Mouse (Mus musculus) liver, embryonic 15.5 days (tissue): ENCODE data around the gene Rufy1. TPM values are rescaled to one million over a fixed set of nuclear protein-coding genes. Genes with fewer than 3 reads are reported as not detected.

Experiments used
- ATAC-seq: fragments of 200-750 bp; cut with Nextera tagmentation; 2 replicates; pipeline ENCODE4 v1.8.0; 2017; ENCODE audit warnings: moderate number of reproducible peaks, mild to moderate bottlenecking, moderate library complexity; ENCODE audit not compliant: insufficient read depth
- H3K27ac ChIP-seq: fragments of 300-500 bp; sonication (generic); replicated peaks from 2 replicates; pipeline ENCODE4 v1.5.1; 2015; ENCODE audit warnings: mild to moderate bottlenecking, inconsistent platforms
- H3K27me3 ChIP-seq: fragments of 300-500 bp; sonication (generic); 2 replicates; pipeline ENCODE4 v1.6.1; 2015; ENCODE audit warnings: mild to moderate bottlenecking, inconsistent platforms
- H3K36me3 ChIP-seq: fragments of 300-500 bp; sonication (generic); replicated peaks from 2 replicates; pipeline ENCODE4 v1.6.1; 2015; ENCODE audit warnings: moderate library complexity, mild to moderate bottlenecking, inconsistent platforms
- H3K4me1 ChIP-seq: fragments of 300-500 bp; sonication (generic); replicated peaks from 2 replicates; pipeline ENCODE4 v1.6.1; 2015; ENCODE audit warnings: inconsistent platforms
- H3K4me2 ChIP-seq: fragments of 300-500 bp; sonication (generic); 2 replicates; pipeline ENCODE4 v1.6.1; 2015; ENCODE audit warnings: moderate library complexity, mild to moderate bottlenecking, inconsistent platforms
- H3K4me3 ChIP-seq: fragments of 300-500 bp; sonication (generic); replicated peaks from 2 replicates; pipeline ENCODE4 v1.5.1; 2015; ENCODE audit warnings: mild to moderate bottlenecking, inconsistent platforms
- H3K9ac ChIP-seq: fragments of 300-500 bp; sonication (generic); 2 replicates; pipeline ENCODE4 v1.6.1; 2015; ENCODE audit warnings: moderate library complexity, mild to moderate bottlenecking, inconsistent platforms
- H3K9me3 ChIP-seq: fragments of 300-500 bp; sonication (generic); replicated peaks from 2 replicates; pipeline ENCODE4 v1.6.1; 2016; ENCODE audit warnings: inconsistent platforms
- WGBS: fragments of 180-500 bp; shearing (Covaris S2); methylation state at CpG from one replicate; pipeline ENCODE4 v1.1.7; 2015; ENCODE audit warnings: mixed read lengths; ENCODE audit not compliant: insufficient replicate concordance; 5-methylcytosine and 5-hydroxymethylcytosine counted together
- polyA plus RNA-seq: library from polyadenylated mRNA; unstranded; fragments of >200 nt; fragmentation: Nextera tagmentation; extraction: Ambion mirVana; gene quantifications from 2 replicates; pipeline ENCODE4 v1.2.1, GENCODE M21; 2015

Rufy1 gene
- polyA plus RNA-seq, 1 experiment from 2014 or later = 7.5 TPM

DNA sequence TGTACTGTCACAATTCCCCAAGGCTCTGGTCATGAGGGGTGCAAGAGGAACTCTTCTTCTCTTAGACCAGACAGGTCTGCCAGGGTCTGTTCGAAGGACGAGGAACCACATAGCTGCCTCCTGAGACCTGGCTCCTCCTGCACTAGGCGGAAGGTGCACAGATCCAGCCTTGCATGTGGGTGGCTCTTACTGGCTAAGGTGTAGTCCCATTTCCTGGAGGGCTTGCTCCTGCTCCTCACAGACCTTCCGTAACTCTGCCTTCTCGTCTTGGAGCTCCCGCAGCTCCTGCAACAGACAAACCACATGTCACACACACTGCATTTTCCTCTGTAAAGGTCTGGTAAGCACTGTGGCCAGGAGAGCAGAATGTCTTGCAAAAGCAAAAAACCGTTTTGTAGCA lies 36.2 kb downstream of the Rufy1 start:
- ATAC-seq = no peak
- H3K9me3 ChIP-seq = no peaks in the 10 kb centered on the region
- H3K9ac ChIP-seq = no peak overlapping the region
- 67% methylated on average over 7 of the region's 7 CpGs for WGBS
- no peak overlapping the region for H3K4me3 ChIP-seq
- H3K27me3 ChIP-seq = no peaks in the 10 kb centered on the region
- no peak overlapping the region for H3K4me2 ChIP-seq
- H3K27ac ChIP-seq = no peak overlapping the region
- H3K36me3 ChIP-seq = peaks cover 19% of the 10 kb centered on the region
- H3K4me1 ChIP-seq = no peaks in the 10 kb centered on the region

DNA sequence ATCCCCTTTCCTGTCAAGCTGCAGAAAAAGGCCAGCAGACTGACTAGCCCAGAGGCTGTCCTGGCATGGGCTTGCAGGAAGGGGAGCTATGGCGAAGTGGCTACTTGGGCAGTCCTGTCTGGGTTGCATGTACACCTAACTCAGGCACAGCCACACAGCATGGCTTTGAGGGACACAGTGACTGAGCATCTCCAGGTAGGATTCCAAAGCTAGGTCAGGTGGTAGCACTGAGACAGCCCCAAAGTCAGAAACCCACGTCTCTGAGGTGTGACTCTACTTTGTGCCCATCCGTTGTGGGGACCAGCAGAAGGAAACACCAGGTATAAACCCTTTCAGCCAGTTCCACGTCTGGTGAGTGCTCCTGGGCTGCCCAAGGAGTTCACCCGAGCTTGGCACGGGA lies 37.6 kb downstream of the Rufy1 start:
- WGBS = 66% methylated on average over 6 of the region's 6 CpGs
- H3K9me3 ChIP-seq = no peaks in the 10 kb centered on the region

DNA sequence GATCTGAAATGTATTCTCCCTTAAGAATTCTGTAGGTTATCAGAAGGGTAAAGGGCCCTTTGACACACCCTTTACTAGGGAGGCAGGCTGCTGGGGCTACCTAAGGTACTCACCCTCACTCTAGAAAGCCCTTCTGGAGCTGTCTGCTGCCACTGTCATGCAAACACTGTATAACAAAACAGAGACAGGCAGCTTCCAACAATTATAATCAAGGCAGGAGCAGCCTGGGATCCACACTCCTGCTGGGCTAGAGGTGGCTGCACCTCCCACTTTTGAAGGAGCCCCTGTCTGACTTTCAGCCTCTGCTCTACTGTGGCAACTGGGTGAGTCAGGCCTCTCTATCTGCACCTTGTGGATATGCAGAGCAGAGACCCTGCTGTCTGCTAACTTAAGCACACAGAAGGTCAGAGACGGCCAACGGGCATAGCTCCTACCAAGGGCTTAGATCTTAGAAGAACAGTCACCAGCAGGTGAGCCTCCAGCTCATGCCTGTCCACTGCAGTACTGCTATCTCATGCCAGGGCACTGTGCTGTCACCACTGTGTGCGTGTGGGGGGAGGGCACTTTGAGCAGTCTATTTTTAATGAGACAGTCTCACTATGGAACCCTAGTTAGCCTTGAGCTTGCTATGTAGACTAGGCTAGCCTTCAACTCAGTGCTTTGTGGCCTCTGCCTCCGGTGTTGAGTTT lies 39.5 kb downstream of the Rufy1 start:
- Histone ChIP-seq H3K9me3 (no peaks in the 10 kb centered on the region), H3K36me3 (peaks cover 46% of the 10 kb centered on the region), H3K4me2 (no peak overlapping the region), H3K4me1 (no peaks in the 10 kb centered on the region), H3K9ac (no peak overlapping the region), H3K27me3 (no peaks in the 10 kb centered on the region), H3K27ac (no peak overlapping the region), H3K4me3 (no peak overlapping the region)
- no peak for ATAC-seq
- 62% methylated on average over 4 of the region's 4 CpGs for WGBS

More for the DNA sequence above, 37.6 kb downstream of the Rufy1 start:
- no peaks in the 10 kb centered on the region for H3K27me3 ChIP-seq
- no peak overlapping the region for H3K9ac ChIP-seq
- no peak overlapping the region for H3K27ac ChIP-seq
- ATAC-seq = no peak
- H3K4me3 ChIP-seq = no peak overlapping the region
- no peak overlapping the region for H3K4me2 ChIP-seq
- H3K4me1 ChIP-seq = no peaks in the 10 kb centered on the region
- peaks cover 27% of the 10 kb centered on the region for H3K36me3 ChIP-seq

DNA sequence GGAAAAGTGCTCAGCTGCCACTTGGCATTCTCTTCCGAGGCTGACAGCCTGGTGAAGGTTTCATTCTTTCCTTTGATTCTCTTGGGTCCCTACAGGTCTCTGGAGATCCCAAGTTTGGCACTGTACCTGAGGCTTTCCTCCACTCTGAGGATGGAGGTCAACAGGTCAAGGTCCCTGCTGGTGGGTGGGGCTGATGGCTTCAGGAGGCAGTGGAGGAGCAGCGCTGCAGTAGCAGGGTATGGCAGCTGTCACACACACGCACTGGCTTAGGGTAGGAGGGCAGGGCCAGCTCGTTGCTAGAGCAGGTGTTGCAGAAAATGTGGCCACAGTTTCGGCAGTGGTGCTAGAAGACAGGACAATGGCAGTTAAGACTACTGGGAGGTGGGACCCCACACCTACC lies 41.3 kb downstream of the Rufy1 start:
- H3K4me3 ChIP-seq = no peak overlapping the region
- no peak overlapping the region for H3K9ac ChIP-seq
- H3K27ac ChIP-seq = no peak overlapping the region
- no peaks in the 10 kb centered on the region for H3K27me3 ChIP-seq
- ATAC-seq = no peak
- H3K9me3 ChIP-seq = no peaks in the 10 kb centered on the region
- 63% methylated on average over 5 of the region's 5 CpGs for WGBS
- peaks cover 52% of the 10 kb centered on the region for H3K36me3 ChIP-seq
- H3K4me1 ChIP-seq = no peaks in the 10 kb centered on the region
- no peak overlapping the region for H3K4me2 ChIP-seq

DNA sequence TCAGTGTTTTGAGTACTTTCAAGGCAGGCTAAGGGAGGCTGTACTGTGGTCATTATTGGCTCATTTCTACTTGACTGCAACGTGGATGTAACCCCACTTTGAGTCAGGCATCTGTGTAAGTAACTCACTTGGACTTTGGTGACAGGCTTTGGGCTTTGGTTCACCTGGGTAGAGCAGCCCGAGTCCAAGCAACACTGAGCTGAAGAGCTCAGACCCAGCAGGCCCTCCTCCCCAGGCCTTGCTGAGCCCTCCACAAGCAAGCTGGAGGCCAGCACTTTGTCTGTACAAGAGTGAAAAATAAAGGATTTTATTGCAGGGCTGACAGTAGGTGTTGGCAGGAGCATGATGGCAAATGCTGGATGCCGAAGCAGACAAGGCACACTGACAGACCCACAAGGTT lies 41.9 kb downstream of the Rufy1 start:
- Histone ChIP-seq H3K4me2 (no peak overlapping the region), H3K4me3 (no peak overlapping the region), H3K36me3 (peaks cover 52% of the 10 kb centered on the region), H3K27me3 (no peaks in the 10 kb centered on the region), H3K4me1 (no peaks in the 10 kb centered on the region), H3K27ac (no peak overlapping the region), H3K9me3 (no peaks in the 10 kb centered on the region), H3K9ac (no peak overlapping the region)
- WGBS = 64% methylated on average over 3 of the region's 3 CpGs
- ATAC-seq = no peak

DNA sequence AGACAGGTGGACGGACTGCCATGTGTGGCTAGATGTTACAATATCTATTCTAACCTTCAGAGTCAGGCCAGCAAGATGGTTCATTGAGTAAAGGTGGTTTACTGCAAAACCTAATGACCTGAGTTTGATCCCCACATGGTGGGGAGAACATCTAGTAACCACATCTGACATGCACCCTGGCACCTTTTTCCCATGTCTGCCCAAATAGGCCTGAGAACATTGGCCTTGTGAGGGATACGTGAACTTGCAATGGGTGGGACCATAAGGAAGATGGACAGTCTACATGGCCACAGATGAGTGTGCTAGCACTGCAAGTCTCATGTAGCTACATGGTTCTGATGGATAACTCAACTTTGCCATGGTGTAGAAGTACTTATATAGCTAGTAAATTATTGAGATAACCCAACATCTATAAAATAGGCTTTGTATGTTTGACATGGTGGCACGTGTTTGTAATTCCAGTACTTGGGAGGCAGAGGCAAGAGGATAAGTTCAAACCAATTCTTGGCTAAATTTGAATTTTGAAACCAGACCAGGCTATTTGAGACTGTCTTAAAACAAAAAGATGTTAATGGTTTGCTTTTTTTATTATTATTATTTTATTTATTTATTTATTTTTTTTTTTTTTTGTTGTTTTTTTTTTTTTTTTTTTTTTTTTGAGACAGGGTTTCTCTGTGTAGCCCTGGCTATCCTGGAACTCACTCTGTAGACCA lies 42.6 kb downstream of the Rufy1 start:
- Histone ChIP-seq H3K4me3 (no peak overlapping the region), H3K27ac (no peak overlapping the region), H3K4me2 (no peak overlapping the region), H3K4me1 (no peaks in the 10 kb centered on the region), H3K9me3 (no peaks in the 10 kb centered on the region), H3K27me3 (no peaks in the 10 kb centered on the region), H3K36me3 (peaks cover 56% of the 10 kb centered on the region), H3K9ac (no peak overlapping the region)
- 84% methylated on average over 3 of the region's 3 CpGs for WGBS
- no peak for ATAC-seq

DNA sequence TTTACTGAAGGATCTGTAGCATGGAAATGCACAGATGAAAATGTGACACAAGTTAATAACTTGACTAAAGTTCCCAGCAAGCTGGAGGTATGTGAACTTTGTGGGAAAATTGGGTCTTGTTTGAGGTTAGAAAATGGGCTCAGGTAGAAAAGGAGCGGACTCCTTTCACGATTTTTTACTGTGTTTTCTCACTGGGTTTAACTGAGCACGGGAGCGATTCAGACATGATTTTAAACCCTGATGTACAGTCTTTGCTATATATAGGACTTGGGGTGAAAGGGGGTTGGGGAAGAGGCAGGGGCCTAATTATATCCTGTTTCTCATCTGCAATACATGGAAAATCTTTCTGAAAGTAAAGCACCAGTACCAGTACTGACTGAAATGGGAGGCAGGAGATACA lies 43.2 kb downstream of the Rufy1 start:
- Histone ChIP-seq H3K36me3 (peaks cover 62% of the 10 kb centered on the region), H3K9me3 (no peaks in the 10 kb centered on the region), H3K4me2 (no peak overlapping the region), H3K27ac (no peak overlapping the region), H3K9ac (no peak overlapping the region), H3K4me1 (no peaks in the 10 kb centered on the region), H3K27me3 (no peaks in the 10 kb centered on the region), H3K4me3 (no peak overlapping the region)
- 74% methylated on average over 4 of the region's 4 CpGs for WGBS
- ATAC-seq = no peak

DNA sequence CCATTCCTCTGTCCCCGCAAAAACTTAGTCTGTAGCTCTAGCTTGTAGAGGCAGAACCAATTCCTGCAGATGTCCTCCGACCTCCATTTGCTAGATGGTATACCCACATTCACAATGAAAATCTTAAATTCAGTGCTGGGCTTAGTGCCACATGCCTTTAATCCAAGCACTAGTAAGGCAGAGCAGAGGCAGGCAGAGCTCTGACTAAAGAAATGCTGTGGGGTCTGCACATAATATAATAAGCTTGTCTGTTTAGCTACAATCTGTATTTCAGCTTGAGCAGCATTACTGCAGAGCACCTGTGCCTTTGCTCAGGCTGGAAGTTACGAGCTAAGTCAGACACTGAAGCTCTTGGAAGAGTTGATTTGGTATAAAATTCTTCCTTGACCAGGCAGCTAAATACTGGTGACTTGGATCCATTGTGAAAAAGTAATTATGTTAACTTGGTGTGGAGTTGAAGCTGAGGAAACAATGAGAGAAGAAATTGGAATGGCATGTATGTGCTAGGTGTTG lies 43.7 kb downstream of the Rufy1 start:
- Histone ChIP-seq H3K9ac (no peak overlapping the region), H3K27me3 (no peaks in the 10 kb centered on the region), H3K4me2 (no peak overlapping the region), H3K9me3 (no peaks in the 10 kb centered on the region), H3K4me1 (0 out of 2 replicates have a peak, but pooled peaks cover 3% of the 10 kb centered on the region), H3K36me3 (peaks cover 64% of the 10 kb centered on the region), H3K4me3 (no peak overlapping the region), H3K27ac (no peak overlapping the region)
- 85% methylated on average over 3 of the region's 3 CpGs for WGBS
- no peak for ATAC-seq

DNA sequence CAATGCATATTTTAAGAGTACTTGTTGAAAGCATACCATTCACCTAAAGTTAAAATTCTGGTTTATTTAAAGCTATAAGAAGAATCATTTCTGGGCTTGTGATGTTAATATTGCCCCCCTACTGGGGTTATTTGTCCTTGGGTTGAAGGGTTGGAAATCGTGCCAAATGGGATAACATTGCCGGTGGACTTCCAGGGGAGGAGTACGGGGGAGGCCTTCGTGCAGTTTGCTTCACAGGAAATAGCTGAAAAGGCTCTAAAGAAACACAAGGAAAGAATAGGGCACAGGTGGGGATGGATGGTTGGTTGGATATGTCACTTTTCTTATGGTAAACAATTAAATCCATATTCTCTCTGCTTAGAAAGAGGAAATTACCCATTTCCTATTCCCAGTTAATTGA lies 49.6 kb downstream of the Rufy1 start:
- Histone ChIP-seq H3K9me3 (no peaks in the 10 kb centered on the region), H3K27me3 (no peaks in the 10 kb centered on the region), H3K4me1 (peaks cover 27% of the 10 kb centered on the region), H3K9ac (no peak overlapping the region), H3K36me3 (peaks cover 46% of the 10 kb centered on the region), H3K4me3 (no peak overlapping the region), H3K4me2 (peak overlapping the region; percentile 46), H3K27ac (no peak overlapping the region)
- WGBS = 48% methylated on average over 4 of the region's 4 CpGs
- no peak for ATAC-seq

DNA sequence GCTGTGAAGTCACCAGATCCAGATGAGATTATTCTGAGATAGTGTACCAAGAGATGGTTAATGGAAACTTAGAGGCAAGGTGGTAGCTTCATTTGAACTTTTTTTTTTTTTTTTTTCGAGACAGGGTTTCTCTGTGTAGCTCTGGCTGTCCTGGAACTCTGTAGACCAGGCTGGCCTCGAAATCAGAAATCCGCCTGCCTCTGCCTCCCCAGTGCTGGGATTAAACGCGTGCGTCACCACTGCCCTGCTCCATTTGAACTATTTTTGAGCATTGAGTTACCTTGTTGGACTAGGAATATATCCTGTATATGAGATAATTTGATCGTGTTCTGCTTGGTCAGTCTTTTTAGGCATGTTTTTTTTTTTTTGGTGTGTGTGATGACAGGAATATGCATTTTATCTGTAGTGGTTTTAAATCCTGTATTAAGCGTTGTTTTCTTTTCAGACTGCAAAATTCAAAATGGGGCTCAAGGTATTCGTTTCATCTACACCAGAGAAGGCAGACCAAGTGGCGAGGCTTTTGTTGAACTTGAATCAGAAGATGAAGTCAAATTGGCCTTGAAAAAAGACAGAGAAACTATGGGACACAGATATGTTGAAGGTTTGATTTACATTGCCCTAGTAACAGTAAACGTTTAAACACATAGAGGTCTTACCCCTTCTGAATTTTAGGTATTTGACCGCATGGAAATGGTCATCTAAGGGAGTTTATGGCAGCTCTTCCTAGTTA lies 51.7 kb downstream of the Rufy1 start:
- Histone ChIP-seq H3K27ac (peak overlapping the region; percentile 100), H3K4me1 (peaks cover 34% of the 10 kb centered on the region), H3K4me2 (peak overlapping the region; percentile 87), H3K9ac (peak overlapping the region; percentile 97), H3K36me3 (peaks cover 32% of the 10 kb centered on the region), H3K4me3 (peak overlapping the region; percentile 99), H3K27me3 (no peaks in the 10 kb centered on the region), H3K9me3 (no peaks in the 10 kb centered on the region)
- 47% methylated on average over 12 of the region's 12 CpGs for WGBS
- ATAC-seq = no peak
